Mouse (Mus musculus) heart, adult 2 months (tissue): ENCODE results near the gene Mcee. TPM values are rescaled to one million over a fixed set of nuclear protein-coding genes. Genes with fewer than 3 reads are reported as not detected.
A peak's percentile ranks its signal among the peaks of the same experiment; 100 is the strongest.

Source experiments
- DNase-seq, 2 experiments: peaks; one replicate each; pipeline ENCODE4 v3.0.0; 2021
- H3K27ac ChIP-seq: fragments of 200-600 bp; 2 replicates; pipeline ENCODE4 v1.8.1; 2022
- H3K27me3 ChIP-seq: fragments of 200-500 bp; 2 replicates; pipeline ENCODE4 v1.6.1; 2012; ENCODE audit warnings: mild to moderate bottlenecking, low read length, inconsistent platforms, mixed read lengths; ENCODE audit not compliant: control insufficient read depth, insufficient read depth
- H3K36me3 ChIP-seq: fragments of 200-500 bp; 2 replicates; pipeline ENCODE4 v1.6.1; 2012; ENCODE audit warnings: low read length, inconsistent platforms; ENCODE audit not compliant: control insufficient read depth, insufficient read depth
- H3K4me1 ChIP-seq: fragments of 200-500 bp; 2 replicates; pipeline ENCODE4 v1.6.1; 2011; ENCODE audit warnings: low read length; ENCODE audit not compliant: control insufficient read depth, insufficient read depth
- H3K4me3 ChIP-seq: fragments of 200-600 bp; 2 replicates; pipeline ENCODE4 v1.8.1; 2022
- H3K79me2 ChIP-seq: fragments of 200-500 bp; replicated peaks from 2 replicates; pipeline ENCODE4 v1.6.1; 2012; ENCODE audit warnings: mild to moderate bottlenecking, inconsistent platforms, low read length, moderate library complexity, mixed read lengths; ENCODE audit not compliant: control insufficient read depth, insufficient read depth
- H3K9ac ChIP-seq: fragments of 200-500 bp; 2 replicates; pipeline ENCODE4 v1.6.1; 2012; ENCODE audit warnings: low read depth, mild to moderate bottlenecking, control low read depth, inconsistent platforms, low read length, mixed read lengths
- CTCF ChIP-seq: fragments of 200-600 bp; IDR thresholded peaks from 2 replicates; pipeline ENCODE4 v1.8.1; 2022; ENCODE audit warnings: antibody characterized with exemption, mild to moderate bottlenecking, moderate library complexity
- EP300 ChIP-seq: fragments of 200-500 bp; IDR thresholded peaks from 2 replicates; pipeline ENCODE4 v1.6.1; 2011; ENCODE audit warnings: low read depth, low read length, control low read depth; ENCODE audit not compliant: insufficient read depth
- POLR2A ChIP-seq: fragments of 200-500 bp; IDR thresholded peaks from 2 replicates; pipeline ENCODE4 v1.6.1; 2011; ENCODE audit warnings: mild to moderate bottlenecking, low read depth, low read length, control low read depth; ENCODE audit not compliant: insufficient read depth
- WGBS: fragments of 180-500 bp; shearing (Covaris S2); methylation state at CpG from one replicate; pipeline ENCODE4 v1.1.7; 2018; 5-methylcytosine and 5-hydroxymethylcytosine counted together
- intact Hi-C: fragments of 180-260 bp; cut with DNase I; formaldehyde crosslinking; loops from one replicate; pipeline ENCODE4 v1.15.1; 2025
- polyA plus RNA-seq: library from polyadenylated mRNA; depleted of rRNA; stranded (reverse); fragments of >200 nt; gene quantifications from 2 replicates; pipeline ENCODE4 v1.2.3, GENCODE M21; 2012
- total RNA-seq, 2 experiments: library from RNA; stranded (reverse); gene quantifications; 2 replicates each; pipeline ENCODE4 v1.2.3; 2021

The Mcee gene
- total and polyA plus RNA-seq, 3 experiments, result 92.4 to 198 (median 169) TPM

- H3K4me1 ChIP-seq, result peaks cover 3% of the 10 kb centered on the region
- TF ChIP-seq POLR2A, result no peak
- no peak for TF ChIP-seq CTCF
- no peak for TF ChIP-seq EP300
- no peaks in the 10 kb centered on the region for H3K27me3 ChIP-seq
- H3K27ac ChIP-seq, result no peak overlapping the region
- 89% methylated on average over 23 of the region's 23 CpGs for WGBS
- no peaks in the 10 kb centered on the region for H3K36me3 ChIP-seq
- intact Hi-C loops, result no loop called here
- DNase-seq, result no peak
- no peak overlapping the region for H3K9ac ChIP-seq
- no peaks in the 10 kb centered on the region for H3K79me2 ChIP-seq
- no peak overlapping the region for H3K4me3 ChIP-seq
Measured at GRCm38 (mm10) chr7:64371940-64372878, 20.2 kb upstream of the Mcee start.

GRCm38 (mm10) chr7:64373147-64373829 lies 19.1 kb upstream of the Mcee start:
- Histone ChIP-seq H3K36me3 (no peaks in the 10 kb centered on the region), H3K27me3 (no peaks in the 10 kb centered on the region), H3K4me1 (peaks cover 3% of the 10 kb centered on the region), H3K79me2 (no peaks in the 10 kb centered on the region), H3K4me3 (peak overlapping the region; percentile 56), H3K9ac (peak overlapping the region; percentile 97), H3K27ac (peak overlapping the region; percentile 79)
- DNase-seq, result no peak
- 8% methylated on average over 18 of the region's 18 CpGs for WGBS
- TF ChIP-seq CTCF, result no peak
- no peak for TF ChIP-seq EP300
- TF ChIP-seq POLR2A, result no peak
- intact Hi-C loops, result no loop called here

GRCm38 (mm10) chr7:64373830-64374562 lies 18.4 kb upstream of the Mcee start, which contains the start of gene Fan1:
Gene Fan1 (minus strand): TSS chr7:64374095.
- peak; percentile 94 for TF ChIP-seq POLR2A
- peak; percentile 63 for TF ChIP-seq CTCF
- 0 out of 2 replicates have a peak, but pooled peaks have one; percentile 46 for TF ChIP-seq EP300
- Histone ChIP-seq H3K4me1 (peaks cover 3% of the 10 kb centered on the region), H3K79me2 (no peaks in the 10 kb centered on the region), H3K27me3 (no peaks in the 10 kb centered on the region), H3K36me3 (no peaks in the 10 kb centered on the region), H3K9ac (peak within 1 kb of the TSS; percentile 97), H3K4me3 (peak within 1 kb of the TSS; percentile 56), H3K27ac (peak within 1 kb of the TSS; percentile 79)
- intact Hi-C loops, result loop anchor here (1.0 kb wide), 1 partner anchor 18 kb away; the partner anchor contains the start of genes Mcee and Mphosph10
- WGBS, result 4% methylated on average over 27 of the region's 27 CpGs
- peak; percentile 89 to 97 for DNase-seq

- no peaks in the 10 kb centered on the region for H3K4me1 ChIP-seq
- no peaks in the 10 kb centered on the region for H3K79me2 ChIP-seq
- DNase-seq, result no peak
- TF ChIP-seq CTCF (no peak), EP300 (no peak), POLR2A (no peak)
- intact Hi-C loops, result no loop called here
- H3K27me3 ChIP-seq, result no peaks in the 10 kb centered on the region
- H3K27ac ChIP-seq, result peak overlapping the region; percentile 88
- H3K36me3 ChIP-seq, result peaks cover 2% of the 10 kb centered on the region; the same call in 1 of the 2 replicates
- peak overlapping the region; percentile 74 for H3K4me3 ChIP-seq
- WGBS, result 2% methylated on average over 8 of the region's 8 CpGs
- peak overlapping the region; percentile 65 for H3K9ac ChIP-seq
Measured at GRCm38 (mm10) chr7:64391479-64391878, 928 bp upstream of the Mcee start.

- no peak for TF ChIP-seq POLR2A
- no peak for DNase-seq
- H3K79me2 ChIP-seq, result no peaks in the 10 kb centered on the region
- peak overlapping the region; percentile 85 for H3K9ac ChIP-seq
- peaks cover 2% of the 10 kb centered on the region; the same call in 1 of the 2 replicates for H3K36me3 ChIP-seq
- intact Hi-C loops, result loop anchor here (1.0 to 2.0 kb wide), 2 partner anchors 18 to 106 kb away; partner anchors contain the start of genes Fan1 and Mtmr10
- H3K4me3 ChIP-seq, result peak overlapping the region; percentile 74
- under 1% methylated on average over 15 of the region's 15 CpGs for WGBS
- peak overlapping the region; percentile 88 for H3K27ac ChIP-seq
- peaks cover 2% of the 10 kb centered on the region; the same call in 1 of the 2 replicates for H3K4me1 ChIP-seq
- H3K27me3 ChIP-seq, result no peaks in the 10 kb centered on the region
Measured at GRCm38 (mm10) chr7:64392819-64393151, 378 bp downstream of the Mcee start.
